Mouse (Mus musculus): ENCODE measurements around the gene Zmiz1. TPM values are rescaled to one million over a fixed set of nuclear protein-coding genes. Genes with fewer than 3 reads are reported as not detected.

Zmiz1 gene
- polyA plus RNA-seq, 1 experiment: 34.5 TPM

- Histone ChIP-seq H3K36me3 (ENCODE audit: control insufficient read depth, insufficient read depth) (no peaks in the 10 kb centered on the region), H3K27me3 (ENCODE audit: control insufficient read depth, insufficient read depth, insufficient read length) (no peaks in the 10 kb centered on the region), H3K79me2 (ENCODE audit: control insufficient read depth, insufficient read depth) (peaks cover 52% of the 10 kb centered on the region), H3ac (ENCODE audit: control insufficient read depth, insufficient read length) (no peak overlapping the region), H3K4me3 (no peak overlapping the region), H3K4me2 (ENCODE audit: low read depth) (no peak overlapping the region)
- TF ChIP-seq MYOG (IDR thresholded peaks at IDR 0.05; ENCODE audit: control insufficient read depth in 1 of 3, insufficient read depth in 1 of 3, insufficient read length in 2 of 3, low read depth in 2 of 3): peak in 1 of 3 experiments; percentile 40
- no peak for TF ChIP-seq SRF (IDR thresholded peaks at IDR 0.05; ENCODE audit: control insufficient read depth, insufficient read length, low read depth)
- no peak for TF ChIP-seq TCF12 (IDR thresholded peaks at IDR 0.05; ENCODE audit: insufficient read depth, poor library complexity, severe bottlenecking)
- peak in 2 of 3 experiments; percentile 22 to 32 for TF ChIP-seq MYOD1 (IDR thresholded peaks at IDR 0.05; ENCODE audit: control insufficient read depth in 1 of 3, insufficient read length in 2 of 3, low read depth in 2 of 3)
Observed at GRCm38 (mm10) chr14:25523230-25524110, 64.5 kb downstream of the Zmiz1 start.

GRCm38 (mm10) chr14:25524111-25524495 is 65.1 kb downstream of the Zmiz1 start:
- H3K27me3 ChIP-seq (ENCODE audit: control insufficient read depth, insufficient read depth, insufficient read length): no peaks in the 10 kb centered on the region
- H3K4me3 ChIP-seq: no peak overlapping the region
- TF ChIP-seq MYOG (IDR thresholded peaks at IDR 0.05; ENCODE audit: control insufficient read depth in 1 of 3, insufficient read depth in 1 of 3, insufficient read length in 2 of 3, low read depth in 2 of 3) (no peak), TCF12 (IDR thresholded peaks at IDR 0.05; ENCODE audit: insufficient read depth, poor library complexity, severe bottlenecking) (no peak), POLR2AphosphoS2 (IDR thresholded peaks at IDR 0.05; ENCODE audit: insufficient read length, low read depth) (no peak), USF1 (IDR thresholded peaks at IDR 0.05; ENCODE audit: low read depth) (no peak), SRF (IDR thresholded peaks at IDR 0.05; ENCODE audit: control insufficient read depth, insufficient read length, low read depth) (no peak), MYOD1 (IDR thresholded peaks at IDR 0.05; ENCODE audit: control insufficient read depth in 1 of 3, insufficient read length in 2 of 3, low read depth in 2 of 3) (no peak), POLR2A (IDR thresholded peaks at IDR 0.05; ENCODE audit: insufficient read length, low read depth) (no peak), E2F4 (IDR thresholded peaks at IDR 0.05; ENCODE audit: insufficient read depth) (no peak), REST (IDR thresholded peaks at IDR 0.05; ENCODE audit: insufficient read depth, insufficient read length) (no peak)
- no peak overlapping the region for H3ac ChIP-seq (ENCODE audit: control insufficient read depth, insufficient read length)
- H3K79me2 ChIP-seq (ENCODE audit: control insufficient read depth, insufficient read depth): peaks cover 53% of the 10 kb centered on the region
- no peaks in the 10 kb centered on the region for H3K36me3 ChIP-seq (ENCODE audit: control insufficient read depth, insufficient read depth)
- peak overlapping the region; percentile 24 for H3K4me2 ChIP-seq (ENCODE audit: low read depth)

- Histone ChIP-seq H3K79me2 (ENCODE audit: control insufficient read depth, insufficient read depth) (peaks cover 60% of the 10 kb centered on the region), H3K4me3 (no peak overlapping the region), H3ac (ENCODE audit: control insufficient read depth, insufficient read length) (no peak overlapping the region), H3K27me3 (ENCODE audit: control insufficient read depth, insufficient read depth, insufficient read length) (no peaks in the 10 kb centered on the region), H3K36me3 (ENCODE audit: control insufficient read depth, insufficient read depth) (no peaks in the 10 kb centered on the region), H3K4me2 (ENCODE audit: low read depth) (peak overlapping the region; percentile 32)
- TF ChIP-seq MYOD1 (IDR thresholded peaks at IDR 0.05; ENCODE audit: control insufficient read depth in 1 of 3, insufficient read length in 2 of 3, low read depth in 2 of 3): peak in 2 of 3 experiments; percentile 33 to 72
- peak; percentile 25 for TF ChIP-seq POLR2AphosphoS2 (IDR thresholded peaks at IDR 0.05; ENCODE audit: insufficient read length, low read depth)
- TF ChIP-seq MYOG (IDR thresholded peaks at IDR 0.05; ENCODE audit: control insufficient read depth in 1 of 3, insufficient read depth in 1 of 3, insufficient read length in 2 of 3, low read depth in 2 of 3): peak in 2 of 3 experiments; percentile 12 to 74
- no peak for TF ChIP-seq E2F4 (IDR thresholded peaks at IDR 0.05; ENCODE audit: insufficient read depth)
- peak; percentile 25 for TF ChIP-seq POLR2A (IDR thresholded peaks at IDR 0.05; ENCODE audit: insufficient read length, low read depth)
Observed at GRCm38 (mm10) chr14:25524884-25525283, 65.9 kb downstream of the Zmiz1 start.

- no peaks in the 10 kb centered on the region for H3K27me3 ChIP-seq (ENCODE audit: control insufficient read depth, insufficient read depth, insufficient read length)
- H3K36me3 ChIP-seq (ENCODE audit: control insufficient read depth, insufficient read depth): no peaks in the 10 kb centered on the region
- H3K4me3 ChIP-seq: no peak overlapping the region
- TF ChIP-seq POLR2A (IDR thresholded peaks at IDR 0.05; ENCODE audit: insufficient read length, low read depth): no peak
- no peak for TF ChIP-seq MYOD1 (IDR thresholded peaks at IDR 0.05; ENCODE audit: control insufficient read depth in 1 of 3, insufficient read length in 2 of 3, low read depth in 2 of 3)
- TF ChIP-seq TCF12 (IDR thresholded peaks at IDR 0.05; ENCODE audit: insufficient read depth, poor library complexity, severe bottlenecking): no peak
- TF ChIP-seq CEBPB (IDR thresholded peaks at IDR 0.05; ENCODE audit: insufficient read depth, poor library complexity, severe bottlenecking): no peak
- TF ChIP-seq SRF (IDR thresholded peaks at IDR 0.05; ENCODE audit: control insufficient read depth, insufficient read length, low read depth): no peak
- no peak for TF ChIP-seq USF1 (IDR thresholded peaks at IDR 0.05; ENCODE audit: low read depth)
- no peak for TF ChIP-seq REST (IDR thresholded peaks at IDR 0.05; ENCODE audit: insufficient read depth, insufficient read length)
- no peak for TF ChIP-seq MYOG (IDR thresholded peaks at IDR 0.05; ENCODE audit: control insufficient read depth in 1 of 3, insufficient read depth in 1 of 3, insufficient read length in 2 of 3, low read depth in 2 of 3)
- no peak for TF ChIP-seq E2F4 (IDR thresholded peaks at IDR 0.05; ENCODE audit: insufficient read depth)
- no peak for TF ChIP-seq TCF3 (IDR thresholded peaks at IDR 0.05; ENCODE audit: insufficient read length, low read depth)
- no peak for TF ChIP-seq MAX (IDR thresholded peaks at IDR 0.05; ENCODE audit: low read depth)
- no peak for TF ChIP-seq POLR2AphosphoS2 (IDR thresholded peaks at IDR 0.05; ENCODE audit: insufficient read length, low read depth)
- no peak overlapping the region for H3ac ChIP-seq (ENCODE audit: control insufficient read depth, insufficient read length)
- peak overlapping the region; percentile 32 for H3K4me2 ChIP-seq (ENCODE audit: low read depth)
- H3K79me2 ChIP-seq (ENCODE audit: control insufficient read depth, insufficient read depth): peaks cover 62% of the 10 kb centered on the region
Observed at GRCm38 (mm10) chr14:25525729-25526128, 66.7 kb downstream of the Zmiz1 start.

GRCm38 (mm10) chr14:25526872-25527271 is 67.9 kb downstream of the Zmiz1 start:
- H3K79me2 ChIP-seq (ENCODE audit: control insufficient read depth, insufficient read depth): peaks cover 59% of the 10 kb centered on the region
- H3K4me3 ChIP-seq: no peak overlapping the region
- H3K36me3 ChIP-seq (ENCODE audit: control insufficient read depth, insufficient read depth): no peaks in the 10 kb centered on the region
- no peaks in the 10 kb centered on the region for H3K27me3 ChIP-seq (ENCODE audit: control insufficient read depth, insufficient read depth, insufficient read length)
- no peak overlapping the region for H3ac ChIP-seq (ENCODE audit: control insufficient read depth, insufficient read length)
- TF ChIP-seq POLR2AphosphoS2 (IDR thresholded peaks at IDR 0.05; ENCODE audit: insufficient read length, low read depth) (peak; percentile 21), POLR2A (IDR thresholded peaks at IDR 0.05; ENCODE audit: insufficient read length, low read depth) (peak; percentile 12), SRF (IDR thresholded peaks at IDR 0.05; ENCODE audit: control insufficient read depth, insufficient read length, low read depth) (no peak)
- peak overlapping the region; percentile 53 for H3K4me2 ChIP-seq (ENCODE audit: low read depth)
